Mouse (Mus musculus): ENCODE results near the gene Foxj3.

The Foxj3 gene

GRCm38 (mm10) chr4:119637946-119638345, 101.1 kb downstream of the Foxj3 start:
- no peak for DNase-seq

GRCm38 (mm10) chr4:119638656-119639055, 101.9 kb downstream of the Foxj3 start:
- no peak for DNase-seq

GRCm38 (mm10) chr4:119642666-119643065, 105.9 kb downstream of the Foxj3 start:
- no peak for DNase-seq

GRCm38 (mm10) chr4:119657011-119657410, 120.2 kb downstream of the Foxj3 start:
- DNase-seq, result no peak

GRCm38 (mm10) chr4:119658246-119658645, 121.4 kb downstream of the Foxj3 start:
- DNase-seq, result no peak

- no peak for DNase-seq
Measured at GRCm38 (mm10) chr4:119658731-119659130, 121.9 kb downstream of the Foxj3 start, which contains the start of gene Guca2b. Gene Guca2b, minus strand, starts transcription at chr4:119658954.

- no peak for DNase-seq
Measured at GRCm38 (mm10) chr4:119660007-119660406, 123.2 kb downstream of the Foxj3 start.

- no peak for DNase-seq
Measured at GRCm38 (mm10) chr4:119662151-119662550, 125.3 kb downstream of the Foxj3 start.

- DNase-seq, result no peak
Measured at GRCm38 (mm10) chr4:119662976-119663375, 126.2 kb downstream of the Foxj3 start.

- DNase-seq, result no peak
Measured at GRCm38 (mm10) chr4:119663409-119664095, 126.7 kb downstream of the Foxj3 start.

- no peak for DNase-seq
Measured at GRCm38 (mm10) chr4:119665166-119665565, 128.4 kb downstream of the Foxj3 start.

- no peak for DNase-seq
Measured at GRCm38 (mm10) chr4:119666116-119666515, 129.3 kb downstream of the Foxj3 start.

GRCm38 (mm10) chr4:119667454-119667853, 130.7 kb downstream of the Foxj3 start:
- DNase-seq, result peak; percentile 14

GRCm38 (mm10) chr4:119668185-119668584, 131.4 kb downstream of the Foxj3 start:
- no peak for DNase-seq

GRCm38 (mm10) chr4:119668596-119668995, 131.8 kb downstream of the Foxj3 start:
- no peak for DNase-seq

- DNase-seq, result no peak
Measured at GRCm38 (mm10) chr4:119669356-119670209, 132.8 kb downstream of the Foxj3 start.

GRCm38 (mm10) chr4:119670210-119670555, 133.4 kb downstream of the Foxj3 start:
- no peak for DNase-seq

- DNase-seq, result no peak
Measured at GRCm38 (mm10) chr4:119670736-119671135, 133.9 kb downstream of the Foxj3 start.

- DNase-seq, result no peak
Measured at GRCm38 (mm10) chr4:119671164-119671563, 134.4 kb downstream of the Foxj3 start.

GRCm38 (mm10) chr4:119672685-119673084, 135.9 kb downstream of the Foxj3 start:
- no peak for DNase-seq

All from liver (tissue).